Mouse (Mus musculus) hindbrain, embryonic 14.5 days (tissue): ENCODE data around the gene Hdgfl2. TPM values are rescaled to one million over a fixed set of nuclear protein-coding genes. Genes with fewer than 3 reads are reported as not detected.
A peak's percentile ranks its signal among the peaks of the same experiment; 100 is the strongest.

Experiments
- ATAC-seq: fragments of 200-750 bp; cut with Nextera tagmentation; 2 replicates; pipeline ENCODE4 v1.8.0; 2017; ENCODE audit warnings: moderate number of reproducible peaks, mild to moderate bottlenecking, moderate TSS enrichment, moderate library complexity; ENCODE audit not compliant: low FRiP score
- DNase-seq: peaks from one replicate; pipeline ENCODE4 v3.0.0-alpha.2; 2015; ENCODE audit warnings: low spot score
- H3K27ac ChIP-seq: fragments of 300-500 bp; sonication (generic); 2 replicates; pipeline ENCODE4 v1.5.1; 2014; ENCODE audit warnings: mild to moderate bottlenecking, moderate library complexity
- H3K27me3 ChIP-seq: fragments of 300-500 bp; sonication (generic); 2 replicates; pipeline ENCODE4 v1.6.1; 2014; ENCODE audit warnings: mild to moderate bottlenecking, low read length, mixed read lengths; ENCODE audit not compliant: control insufficient read depth, insufficient read depth
- H3K36me3 ChIP-seq: fragments of 300-500 bp; sonication (generic); replicated peaks from 2 replicates; pipeline ENCODE4 v1.6.1; 2014; ENCODE audit not compliant: control insufficient read depth, insufficient read depth
- H3K4me1 ChIP-seq: fragments of 300-500 bp; sonication (generic); replicated peaks from 2 replicates; pipeline ENCODE4 v1.6.1; 2014; ENCODE audit warnings: antibody characterized with exemption, low read length, mixed read lengths; ENCODE audit not compliant: control insufficient read depth, insufficient read depth
- H3K4me2 ChIP-seq: fragments of 300-500 bp; sonication (generic); replicated peaks from 2 replicates; pipeline ENCODE4 v1.6.1; 2014; ENCODE audit warnings: mild to moderate bottlenecking, moderate library complexity
- H3K4me3 ChIP-seq: fragments of 300-500 bp; sonication (generic); replicated peaks from 2 replicates; pipeline ENCODE4 v1.5.1; 2014; ENCODE audit warnings: mild to moderate bottlenecking, low read length
- H3K9ac ChIP-seq: fragments of 300-500 bp; sonication (generic); 2 replicates; pipeline ENCODE4 v1.6.1; 2014
- H3K9me3 ChIP-seq: fragments of 300-500 bp; sonication (generic); 2 replicates; pipeline ENCODE4 v1.6.1; 2016; ENCODE audit warnings: low read length; ENCODE audit not compliant: control insufficient read depth
- WGBS: fragments of 180-500 bp; shearing (Covaris S2); extraction: QIAGEN DNeasy Blood & Tissue Kit; methylation state at CpG from one replicate; pipeline ENCODE4 v1.1.7; 2014; 5-methylcytosine and 5-hydroxymethylcytosine counted together
- polyA plus RNA-seq: library from polyadenylated mRNA; unstranded; fragments of >200 nt; fragmentation: Nextera tagmentation; extraction: Ambion mirVana; gene quantifications from 2 replicates; pipeline ENCODE4 v1.2.1, GENCODE M21; 2014

Hdgfl2 gene
- polyA plus RNA-seq, result 95.0 and 98.1 TPM in 2 replicates

GRCm38 (mm10) chr17:56078880-56079795 lies at the start of gene Hdgfl2:
Gene Hdgfl2, plus strand, starts transcription at chr17:56079634.
- Histone ChIP-seq H3K27me3 (no peaks in the 10 kb centered on the region), H3K4me2 (peak within 1 kb of the TSS; percentile 93), H3K36me3 (peaks cover 21% of the 10 kb centered on the region), H3K4me3 (peak within 1 kb of the TSS; percentile 95), H3K9me3 (no peaks in the 10 kb centered on the region), H3K9ac (peak within 1 kb of the TSS; percentile 90), H3K27ac (peak within 1 kb of the TSS; percentile 74), H3K4me1 (peaks cover 26% of the 10 kb centered on the region)
- DNase-seq (peak; percentile 98), ATAC-seq (peak; percentile 94)
- under 1% methylated on average over 61 of the region's 61 CpGs for WGBS

DNA sequence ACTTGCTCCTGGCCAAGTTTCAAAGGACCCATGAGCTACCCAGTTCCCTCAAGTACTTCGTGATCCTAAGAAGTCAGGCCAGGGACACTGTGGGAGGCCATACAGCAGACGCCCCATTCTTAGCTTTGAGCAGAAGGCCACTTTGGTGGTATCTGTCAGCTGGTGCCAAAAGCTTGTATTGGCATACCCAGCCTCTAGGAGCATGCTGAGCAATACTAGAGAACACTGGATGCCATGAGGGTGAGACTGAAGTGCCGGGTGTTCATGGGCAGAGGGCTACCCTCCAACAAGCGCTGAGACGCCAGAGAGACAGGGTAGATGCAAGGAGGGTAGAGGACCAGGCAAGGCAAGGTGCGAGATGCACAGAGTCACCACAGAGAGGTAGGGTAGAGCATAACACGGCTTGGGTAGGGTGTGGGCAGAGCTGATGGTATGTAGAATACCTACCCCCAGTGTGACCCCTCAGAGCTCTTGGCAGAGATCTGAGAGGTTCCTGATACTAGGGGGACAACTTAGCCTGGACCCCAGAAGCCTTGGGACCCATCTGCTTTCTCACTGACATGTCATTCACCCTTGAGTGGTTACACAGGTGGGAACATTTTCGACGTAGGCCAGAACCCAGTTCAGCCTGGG lies 49.1 kb upstream of the Hdgfl2 start:
- ATAC-seq (no peak), DNase-seq (no peak)
- Histone ChIP-seq H3K36me3 (peaks cover 48% of the 10 kb centered on the region), H3K27me3 (no peaks in the 10 kb centered on the region), H3K9ac (no peak overlapping the region), H3K4me1 (peaks cover 6% of the 10 kb centered on the region; the same call in 1 of the 2 replicates), H3K27ac (no peak overlapping the region), H3K4me3 (no peak overlapping the region), H3K4me2 (no peak overlapping the region), H3K9me3 (no peaks in the 10 kb centered on the region)
- 87% methylated on average over 9 of the region's 9 CpGs for WGBS

GRCm38 (mm10) chr17:56030919-56031318 lies 48.5 kb upstream of the Hdgfl2 start:
- Histone ChIP-seq H3K27ac (no peak overlapping the region), H3K36me3 (peaks cover 48% of the 10 kb centered on the region), H3K4me1 (peaks cover 12% of the 10 kb centered on the region; the same call in 1 of the 2 replicates), H3K4me2 (no peak overlapping the region), H3K9me3 (no peaks in the 10 kb centered on the region), H3K27me3 (no peaks in the 10 kb centered on the region), H3K4me3 (no peak overlapping the region), H3K9ac (no peak overlapping the region)
- 75% methylated on average over 5 of the region's 5 CpGs for WGBS
- ATAC-seq (no peak), DNase-seq (no peak)

DNA sequence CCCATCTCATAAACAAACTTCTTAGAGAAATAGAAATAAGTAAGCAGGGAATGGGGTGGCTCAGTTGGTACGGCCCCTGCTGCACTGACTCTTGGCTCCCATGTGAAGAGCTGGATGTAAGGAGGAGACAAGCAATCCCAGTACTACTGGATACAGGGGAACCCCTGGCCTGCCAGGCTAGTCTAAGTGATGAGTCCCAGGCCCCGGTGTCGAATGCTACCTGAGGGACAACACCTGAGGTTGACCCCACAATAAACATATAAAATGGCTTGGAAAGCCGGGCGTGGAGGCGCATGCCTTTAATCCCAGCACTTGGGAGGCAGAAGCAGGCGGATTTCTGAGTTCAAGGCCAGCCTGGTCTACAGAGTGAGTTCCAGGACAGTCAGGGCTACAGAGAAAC lies 48.0 kb upstream of the Hdgfl2 start:
- DNase-seq (no peak), ATAC-seq (no peak)
- Histone ChIP-seq H3K9me3 (no peaks in the 10 kb centered on the region), H3K4me3 (no peak overlapping the region), H3K36me3 (peaks cover 48% of the 10 kb centered on the region), H3K27me3 (no peaks in the 10 kb centered on the region), H3K9ac (no peak overlapping the region), H3K27ac (no peak overlapping the region), H3K4me2 (no peak overlapping the region), H3K4me1 (peaks cover 12% of the 10 kb centered on the region; the same call in 1 of the 2 replicates)
- WGBS, result 94% methylated on average over 7 of the region's 7 CpGs

DNA sequence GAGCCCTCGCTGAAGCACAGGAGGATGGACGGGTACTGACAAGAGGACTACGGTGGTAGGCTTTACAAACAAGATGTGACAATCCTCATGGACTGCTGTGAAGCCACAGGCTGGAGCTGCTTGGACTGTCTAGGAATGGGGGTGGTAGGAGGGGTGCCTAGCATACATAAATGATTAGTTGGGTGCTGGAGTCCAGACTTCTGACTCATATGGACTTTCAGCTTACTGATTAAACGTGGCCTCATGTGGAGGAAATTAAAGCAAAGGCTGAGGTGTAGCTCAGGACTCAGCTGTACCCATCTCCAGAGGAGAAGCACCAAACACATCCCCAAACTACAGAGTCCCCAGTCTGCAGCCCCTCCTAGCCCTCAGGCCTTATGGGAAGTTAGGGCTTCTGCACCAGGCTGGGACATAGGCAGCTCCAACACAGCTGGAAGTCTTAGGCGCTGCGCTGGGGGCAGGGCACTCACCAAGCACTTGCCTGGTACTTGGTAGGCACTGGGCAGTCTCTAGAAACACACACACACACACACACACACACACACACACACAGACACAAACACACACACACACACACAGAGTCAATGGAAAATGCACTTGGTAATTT lies 47.2 kb upstream of the Hdgfl2 start:
- no peak overlapping the region for H3K4me2 ChIP-seq
- no peaks in the 10 kb centered on the region for H3K27me3 ChIP-seq
- no peak for ATAC-seq
- H3K4me1 ChIP-seq, result peaks cover 12% of the 10 kb centered on the region; the same call in 1 of the 2 replicates
- no peak overlapping the region for H3K9ac ChIP-seq
- H3K36me3 ChIP-seq, result peaks cover 45% of the 10 kb centered on the region
- 78% methylated on average over 6 of the region's 6 CpGs for WGBS
- H3K27ac ChIP-seq, result no peak overlapping the region
- H3K4me3 ChIP-seq, result no peak overlapping the region
- no peak for DNase-seq
- H3K9me3 ChIP-seq, result no peaks in the 10 kb centered on the region

DNA sequence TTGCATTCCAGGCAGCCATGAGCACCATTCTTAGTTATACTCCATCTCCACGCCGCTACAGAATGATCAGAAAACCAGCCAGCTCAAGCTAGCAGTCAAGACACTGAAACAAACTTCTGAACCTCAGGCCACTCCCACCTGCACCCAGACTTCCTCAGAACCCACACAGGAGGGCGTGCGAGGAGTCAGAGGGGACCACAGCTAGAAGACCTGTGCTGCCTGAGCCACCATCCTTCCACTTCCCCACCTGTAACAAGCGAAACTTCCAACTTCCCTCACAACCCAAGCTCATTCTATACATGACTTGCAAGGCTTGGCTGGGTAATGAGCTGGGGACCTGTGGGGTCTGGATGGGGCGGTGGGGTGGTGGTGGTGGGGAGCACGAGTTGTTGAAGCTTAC lies 46.6 kb upstream of the Hdgfl2 start:
- Histone ChIP-seq H3K4me3 (no peak overlapping the region), H3K4me1 (peaks cover 12% of the 10 kb centered on the region; the same call in 1 of the 2 replicates), H3K9me3 (no peaks in the 10 kb centered on the region), H3K36me3 (peaks cover 39% of the 10 kb centered on the region), H3K27ac (no peak overlapping the region), H3K9ac (0 out of 2 replicates have a peak overlapping the region, but pooled peaks have one; percentile 20), H3K4me2 (no peak overlapping the region), H3K27me3 (no peaks in the 10 kb centered on the region)
- DNase-seq (no peak), ATAC-seq (no peak)
- 80% methylated on average over 7 of the region's 7 CpGs for WGBS

GRCm38 (mm10) chr17:56034040-56034725 lies 45.3 kb upstream of the Hdgfl2 start:
- no peak for DNase-seq
- ATAC-seq, result no peak
- H3K36me3 ChIP-seq, result peaks cover 29% of the 10 kb centered on the region
- no peak overlapping the region for H3K9ac ChIP-seq
- WGBS, result 91% methylated on average over 7 of the region's 7 CpGs
- 0 out of 2 replicates have a peak overlapping the region, but pooled peaks have one; percentile 61 for H3K4me2 ChIP-seq
- H3K9me3 ChIP-seq, result no peaks in the 10 kb centered on the region
- peaks cover 12% of the 10 kb centered on the region; the same call in 1 of the 2 replicates for H3K4me1 ChIP-seq
- H3K27ac ChIP-seq, result no peak overlapping the region
- H3K27me3 ChIP-seq, result no peaks in the 10 kb centered on the region
- no peak overlapping the region for H3K4me3 ChIP-seq

DNA sequence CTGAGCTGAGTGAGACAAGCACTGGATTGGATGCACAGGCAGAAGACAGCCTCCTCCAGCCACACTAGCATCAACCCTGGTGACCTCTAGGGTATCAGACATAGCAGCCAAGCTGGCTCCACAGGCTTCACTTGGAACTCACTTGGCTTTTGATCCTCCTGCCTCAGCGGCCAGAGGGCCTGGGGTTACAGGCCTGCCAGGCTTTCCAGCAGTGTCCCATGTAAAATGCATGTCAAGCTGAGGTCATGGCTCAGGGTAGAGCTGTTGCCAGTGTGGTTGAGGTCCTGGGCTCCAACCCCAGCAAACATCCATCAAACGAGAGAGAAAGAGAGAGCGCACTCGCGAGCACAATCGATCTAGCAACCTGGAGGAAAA lies 44.7 kb upstream of the Hdgfl2 start:
- DNase-seq (no peak), ATAC-seq (no peak)
- Histone ChIP-seq H3K36me3 (peaks cover 28% of the 10 kb centered on the region), H3K9me3 (no peaks in the 10 kb centered on the region), H3K27me3 (no peaks in the 10 kb centered on the region), H3K4me1 (peaks cover 12% of the 10 kb centered on the region; the same call in 1 of the 2 replicates), H3K4me3 (peak overlapping the region; percentile 94; the same call in 1 of the 2 replicates), H3K4me2 (peak overlapping the region; percentile 61), H3K9ac (0 out of 2 replicates have a peak overlapping the region, but pooled peaks have one; percentile 94), H3K27ac (no peak overlapping the region)
- 95% methylated on average over 6 of the region's 6 CpGs for WGBS
